Mouse (Mus musculus): Measurements from ENCODE around the gene Ssbp4.

GRCm38 (mm10) chr8:70558334-70558733, 50.3 kb downstream of the Ssbp4 start:
- TF ChIP-seq GATA1 (IDR thresholded peaks at IDR 0.05; ENCODE audit: low read length) = no peak
- no peak for TF ChIP-seq TAL1 (IDR thresholded peaks at IDR 0.05; ENCODE audit: low read length)
